8 mouse cellular contexts compared by ENCODE assay signal in the genomic region with DNA sequence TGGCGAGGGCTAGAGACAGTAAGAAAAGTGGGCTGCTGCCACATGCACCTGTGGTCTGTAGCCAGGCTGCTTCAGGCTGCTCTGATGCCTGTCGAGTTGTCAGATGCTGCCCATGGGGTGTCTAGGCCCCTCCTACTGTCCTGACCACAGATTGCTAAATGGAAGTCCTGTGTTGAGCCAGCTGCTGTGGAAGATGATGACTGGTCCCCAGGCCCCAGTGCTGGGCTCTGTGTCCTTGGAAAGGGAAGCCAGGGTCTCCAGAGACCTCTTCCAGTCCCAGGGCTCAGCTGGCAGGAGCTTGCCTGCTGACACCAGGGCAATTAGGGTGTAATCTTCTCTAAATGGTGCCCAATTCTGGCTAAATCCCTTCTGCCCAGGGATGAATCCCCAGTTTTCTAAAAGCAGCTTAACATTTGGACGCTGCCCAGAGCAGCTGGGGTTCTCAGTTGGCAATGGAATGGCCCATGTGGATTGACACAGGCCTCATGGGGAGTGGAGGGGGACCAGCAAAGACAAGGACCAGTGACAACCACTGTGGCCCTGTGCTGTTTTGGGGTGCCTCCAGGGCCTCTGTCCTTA. TPM values are rescaled to one million over a fixed set of nuclear protein-coding genes. Genes with fewer than 3 reads are reported as not detected.
A peak's percentile ranks its signal among the peaks of the same experiment; 100 is the strongest.
DNase-seq lines count a peak whose midpoint lies in the region; ATAC-seq lines count a peak whose summit lies in the region.
"Had no signal": no experiment of that assay in that cellular context is flagged by ENCODE, and none has a peak within 500 bp of the region (broad histone marks: within the 10 kb centered on the region; RNA-seq: fewer than 3 reads in every experiment).

No protein-coding gene starts in this region.

- no peak overlapping the region for H3K4me2 ChIP-seq in limb, embryonic 15.5 days

- H3K4me1 ChIP-seq in limb, embryonic 15.5 days: peaks cover 15% of the 10 kb centered on the region

- 0 out of 2 replicates have a peak overlapping the region, but pooled peaks have one; percentile 0 for H3K27ac ChIP-seq in limb, embryonic 15.5 days
- H3K27ac ChIP-seq: stomach, postnatal 0 days had no signal

- H3K9ac ChIP-seq in limb, embryonic 15.5 days: no peak overlapping the region

- H3K9me3 ChIP-seq in limb, embryonic 15.5 days: no peaks in the 10 kb centered on the region

- 59% methylated on average over 3 of the region's 3 CpGs for WGBS in limb, embryonic 15.5 days

- H3K27me3 ChIP-seq in limb, embryonic 15.5 days: no peaks in the 10 kb centered on the region

- intact Hi-C loops in gastrocnemius, postnatal 36 days (cut with DNase I): no loop called here

- no peak overlapping the region for H3K4me3 ChIP-seq in limb, embryonic 15.5 days

- 0 out of 2 replicates have a peak, but pooled peaks cover 11% of the 10 kb centered on the region for H3K36me3 ChIP-seq in limb, embryonic 15.5 days

- DNase-seq in 3134 (ENCODE audit: extremely low read depth, insufficient read length, low spot score): peak; percentile 69
- DNase-seq in 416B (ENCODE audit: low read depth): peak; percentile 81
- peak; percentile 37 to 47 for DNase-seq in gastrocnemius, postnatal 36 days
- no peak for DNase-seq in kidney, adult 8-10 months
- DNase-seq in cerebellum, postnatal 4 days (ENCODE audit: low spot score in 2 of 2): no peak

- ATAC-seq in limb, embryonic 15.5 days (ENCODE audit: insufficient number of reproducible peaks, low FRiP score, low TSS enrichment, low read depth): no peak
- ATAC-seq in activated CD4-positive, CD25-positive, alpha-beta regulatory T cell, adult 4 months: no peak

RNA-seq across cellular contexts. Expression of gene Bicd2, which starts 11.3 kb away (rescaled TPM):
- 10 to 100 TPM; 23.3 to 24.5 TPM for total RNA-seq in gastrocnemius, postnatal 36 days (2021)
- 41.1 and 42.0 TPM in 2 replicates for polyA plus RNA-seq in limb, embryonic 15.5 days (2015; fragmentation: Nextera tagmentation; extraction: Ambion mirVana)
- polyA plus RNA-seq in activated CD4-positive, CD25-positive, alpha-beta regulatory T cell, adult 4 months (2017; shearing (Covaris generic)): 1 to 10 TPM; 5.8 to 6.2 TPM

RNA-seq across cellular contexts. Expression of gene Fgd3, which starts 32.6 kb away (rescaled TPM):
- total RNA-seq in gastrocnemius, postnatal 36 days (2021): under 1 TPM; 0.87 to 0.99 TPM
- 0.37 and 0.40 TPM in 2 replicates for polyA plus RNA-seq in limb, embryonic 15.5 days (2015; fragmentation: Nextera tagmentation; extraction: Ambion mirVana)
- polyA plus RNA-seq in activated CD4-positive, CD25-positive, alpha-beta regulatory T cell, adult 4 months (2017; shearing (Covaris generic)): 10 to 100 TPM; 11.5 to 13.7 TPM

Comparison
In these comparisons a context has a peak if more than half of its experiments do, and no peak if none do; other contexts are left out.
1. DNase-seq: peak in 3134 (single experiment), 416B (single experiment) and gastrocnemius, postnatal 36 days (2 of 2); none in kidney, adult 8-10 months (0 of 2) and cerebellum, postnatal 4 days (0 of 2).